Mouse (Mus musculus): Measurements from ENCODE around the gene Lhfpl4.

The Lhfpl4 gene

GRCm38 (mm10) chr6:113168316-113168975 lies 26.7 kb downstream of the Lhfpl4 start:
- no peak for DNase-seq

GRCm38 (mm10) chr6:113166661-113167251 lies 28.4 kb downstream of the Lhfpl4 start:
- DNase-seq, result no peak

GRCm38 (mm10) chr6:113163513-113163912 lies 31.7 kb downstream of the Lhfpl4 start:
- no peak for DNase-seq

- DNase-seq, result no peak
These were observed 33.2 kb downstream of the Lhfpl4 start for GRCm38 (mm10) chr6:113161982-113162381.

GRCm38 (mm10) chr6:113160106-113160505 lies 35.1 kb downstream of the Lhfpl4 start:
- no peak for DNase-seq

- DNase-seq, result no peak
These were observed 39.1 kb downstream of the Lhfpl4 start for GRCm38 (mm10) chr6:113156064-113156463.

GRCm38 (mm10) chr6:113154886-113155285 lies 40.3 kb downstream of the Lhfpl4 start:
- no peak for DNase-seq

- DNase-seq, result no peak
These were observed 41.1 kb downstream of the Lhfpl4 start for GRCm38 (mm10) chr6:113154071-113154470.

GRCm38 (mm10) chr6:113145249-113145648 lies 49.9 kb downstream of the Lhfpl4 start:
- no peak for DNase-seq

- DNase-seq, result no peak
These were observed 50.4 kb downstream of the Lhfpl4 start for GRCm38 (mm10) chr6:113144764-113145163.

GRCm38 (mm10) chr6:113141389-113142094 lies 53.6 kb downstream of the Lhfpl4 start:
- no peak for DNase-seq

- DNase-seq, result no peak
These were observed 61.8 kb downstream of the Lhfpl4 start for GRCm38 (mm10) chr6:113133360-113133759.

GRCm38 (mm10) chr6:113120806-113121205 lies 74.4 kb downstream of the Lhfpl4 start:
- no peak for DNase-seq

All from thymus, postnatal 36 days (tissue).